Mouse (Mus musculus) heart, postnatal 10 days (tissue): Measurements from ENCODE around the gene Rbm4b. TPM values are rescaled to one million over a fixed set of nuclear protein-coding genes. Genes with fewer than 3 reads are reported as not detected.

Experiments
- DNase-seq, 2 experiments: peaks; one replicate each; pipeline ENCODE4 v3.0.0; 2021
- intact Hi-C: fragments of 180-260 bp; cut with DNase I; formaldehyde crosslinking; loops from one replicate; pipeline ENCODE4 v1.15.1; 2025
- total RNA-seq, 2 experiments: library from RNA; stranded (reverse); gene quantifications; 2 replicates each; pipeline ENCODE4 v1.2.3; 2021

Rbm4b gene
- total RNA-seq: 1 to 10 TPM; 6.5 to 6.7 TPM

- peak; percentile 96 to 97 for DNase-seq
- intact Hi-C loops: loop anchor here (5.0 kb wide), 1 partner anchor 151 kb away; the partner anchor contains the start of gene Bbs1
Observed at GRCm38 (mm10) chr19:4756193-4756911, at the start of gene Rbm4b. Gene Rbm4b, plus strand, starts transcription at chr19:4756497.

- DNase-seq: no peak
- intact Hi-C loops: no loop called here
Observed at GRCm38 (mm10) chr19:4708765-4709164, 47.5 kb upstream of the Rbm4b start.

- intact Hi-C loops: no loop called here
- no peak for DNase-seq
Observed at GRCm38 (mm10) chr19:4711098-4711600, 45.1 kb upstream of the Rbm4b start, which contains the start of gene Sptbn2. Gene Sptbn2, plus strand, starts transcription at chr19:4711167.

- no peak for DNase-seq
- intact Hi-C loops: no loop called here
Observed at GRCm38 (mm10) chr19:4711601-4712155, 44.6 kb upstream of the Rbm4b start.

GRCm38 (mm10) chr19:4712156-4712780 lies 44.0 kb upstream of the Rbm4b start:
- DNase-seq: no peak
- intact Hi-C loops: no loop called here

GRCm38 (mm10) chr19:4712781-4713526 lies 43.3 kb upstream of the Rbm4b start:
- no peak for DNase-seq
- intact Hi-C loops: no loop called here

GRCm38 (mm10) chr19:4713886-4714285 lies 42.4 kb upstream of the Rbm4b start:
- intact Hi-C loops: no loop called here

GRCm38 (mm10) chr19:4716756-4717155 lies 39.5 kb upstream of the Rbm4b start:
- DNase-seq: no peak
- intact Hi-C loops: no loop called here

More at GRCm38 (mm10) chr19:4713886-4714285, 42.4 kb upstream of the Rbm4b start:
- DNase-seq: no peak

GRCm38 (mm10) chr19:4717281-4717680 lies 39.0 kb upstream of the Rbm4b start:
- DNase-seq: no peak
- intact Hi-C loops: no loop called here

GRCm38 (mm10) chr19:4718716-4719115 lies 37.6 kb upstream of the Rbm4b start:
- no peak for DNase-seq
- intact Hi-C loops: no loop called here

- no peak for DNase-seq
- intact Hi-C loops: no loop called here
Observed at GRCm38 (mm10) chr19:4719351-4719764, 36.9 kb upstream of the Rbm4b start.

- intact Hi-C loops: no loop called here
- no peak for DNase-seq
Observed at GRCm38 (mm10) chr19:4720112-4720511, 36.2 kb upstream of the Rbm4b start.

GRCm38 (mm10) chr19:4720671-4721244 lies 35.5 kb upstream of the Rbm4b start:
- DNase-seq: no peak
- intact Hi-C loops: no loop called here

- intact Hi-C loops: no loop called here
Observed at GRCm38 (mm10) chr19:4729186-4729585, 27.1 kb upstream of the Rbm4b start.

GRCm38 (mm10) chr19:4733052-4733451 lies 23.2 kb upstream of the Rbm4b start:
- no peak for DNase-seq
- intact Hi-C loops: no loop called here

More at GRCm38 (mm10) chr19:4729186-4729585, 27.1 kb upstream of the Rbm4b start:
- DNase-seq: no peak

GRCm38 (mm10) chr19:4737866-4738265 lies 18.4 kb upstream of the Rbm4b start:
- no peak for DNase-seq
- intact Hi-C loops: no loop called here

GRCm38 (mm10) chr19:4739053-4739452 lies 17.2 kb upstream of the Rbm4b start:
- intact Hi-C loops: no loop called here
- DNase-seq: no peak

- intact Hi-C loops: no loop called here
- DNase-seq: no peak
Observed at GRCm38 (mm10) chr19:4739762-4740161, 16.5 kb upstream of the Rbm4b start.

- intact Hi-C loops: no loop called here
- no peak for DNase-seq
Observed at GRCm38 (mm10) chr19:4741482-4741881, 14.8 kb upstream of the Rbm4b start.

GRCm38 (mm10) chr19:4742229-4742628 lies 14.1 kb upstream of the Rbm4b start:
- intact Hi-C loops: loop anchor here (2.0 kb wide), 1 partner anchor 243 kb away; the partner anchor contains the start of gene 2010003K11Rik
- no peak for DNase-seq
